Mouse (Mus musculus): ENCODE data around the gene Eef2k.

The Eef2k gene

GRCm38 (mm10) chr7:120842345-120843036, at the start of gene Eef2k:
Gene Eef2k, plus strand, starts transcription at chr7:120842831.
- DNase-seq (ENCODE audit: low read depth, low spot score): peak; percentile 89

- no peak for DNase-seq (ENCODE audit: low read depth, low spot score)
These were observed 47.1 kb upstream of the Eef2k start for GRCm38 (mm10) chr7:120795544-120795943.

GRCm38 (mm10) chr7:120796369-120796768, 46.3 kb upstream of the Eef2k start:
- no peak for DNase-seq (ENCODE audit: low read depth, low spot score)

GRCm38 (mm10) chr7:120803268-120803667, 39.4 kb upstream of the Eef2k start:
- no peak for DNase-seq (ENCODE audit: low read depth, low spot score)

- no peak for DNase-seq (ENCODE audit: low read depth, low spot score)
These were observed 32.9 kb upstream of the Eef2k start for GRCm38 (mm10) chr7:120809705-120810104.

- DNase-seq (ENCODE audit: low read depth, low spot score): no peak
These were observed 30.7 kb upstream of the Eef2k start, which contains the start of gene Gm5737 for GRCm38 (mm10) chr7:120811834-120812415. Gene Gm5737, plus strand, starts transcription at chr7:120812365.

GRCm38 (mm10) chr7:120817552-120817951, 25.1 kb upstream of the Eef2k start:
- no peak for DNase-seq (ENCODE audit: low read depth, low spot score)

- no peak for DNase-seq (ENCODE audit: low read depth, low spot score)
These were observed 23.2 kb upstream of the Eef2k start for GRCm38 (mm10) chr7:120819386-120819785.

GRCm38 (mm10) chr7:120823248-120823647, 19.4 kb upstream of the Eef2k start:
- peak; percentile 83 for DNase-seq (ENCODE audit: low read depth, low spot score)

- no peak for DNase-seq (ENCODE audit: low read depth, low spot score)
These were observed 17.5 kb upstream of the Eef2k start for GRCm38 (mm10) chr7:120825097-120825496.

- peak; percentile 53 for DNase-seq (ENCODE audit: low read depth, low spot score)
These were observed 16.2 kb upstream of the Eef2k start for GRCm38 (mm10) chr7:120826408-120826807.

- DNase-seq (ENCODE audit: low read depth, low spot score): peak; percentile 77
These were observed 11.9 kb upstream of the Eef2k start for GRCm38 (mm10) chr7:120830431-120831381.

- DNase-seq (ENCODE audit: low read depth, low spot score): peak; percentile 77
These were observed 8.2 kb upstream of the Eef2k start for GRCm38 (mm10) chr7:120834426-120834825.

GRCm38 (mm10) chr7:120834863-120835372, 7.7 kb upstream of the Eef2k start:
- peak; percentile 93 for DNase-seq (ENCODE audit: low read depth, low spot score)

GRCm38 (mm10) chr7:120835449-120836359, 6.9 kb upstream of the Eef2k start:
- DNase-seq (ENCODE audit: low read depth, low spot score): peak; percentile 98

- peak; percentile 48 for DNase-seq (ENCODE audit: low read depth, low spot score)
These were observed 6.3 kb upstream of the Eef2k start for GRCm38 (mm10) chr7:120836361-120836760.

GRCm38 (mm10) chr7:120838436-120839160, 4.0 kb upstream of the Eef2k start:
- no peak for DNase-seq (ENCODE audit: low read depth, low spot score)

- no peak for DNase-seq (ENCODE audit: low read depth, low spot score)
These were observed 2.8 kb upstream of the Eef2k start for GRCm38 (mm10) chr7:120839786-120840185.

GRCm38 (mm10) chr7:120843037-120843621, 498 bp downstream of the Eef2k start:
- peak; percentile 69 for DNase-seq (ENCODE audit: low read depth, low spot score)

Data from CD4-positive, CD25-positive, alpha-beta regulatory T cell, adult 2 months (primary cell).